Mouse (Mus musculus) midbrain, embryonic 13.5 days (tissue): Measurements from ENCODE around the gene 4931414P19Rik. TPM values are rescaled to one million over a fixed set of nuclear protein-coding genes. Genes with fewer than 3 reads are reported as not detected.

ENCODE experiments used
- ATAC-seq: fragments of 200-750 bp; cut with Nextera tagmentation; 2 replicates; pipeline ENCODE4 v1.8.0; 2017; ENCODE audit warnings: mild to moderate bottlenecking, moderate TSS enrichment, moderate library complexity
- H3K27ac ChIP-seq: fragments of 300-500 bp; sonication (generic); 2 replicates; pipeline ENCODE4 v1.5.1; 2015; ENCODE audit warnings: inconsistent platforms, mild to moderate bottlenecking, moderate library complexity
- H3K27me3 ChIP-seq: fragments of 300-500 bp; sonication (generic); 2 replicates; pipeline ENCODE4 v1.6.1; 2015; ENCODE audit warnings: mild to moderate bottlenecking, inconsistent platforms
- H3K36me3 ChIP-seq: fragments of 300-500 bp; sonication (generic); 2 replicates; pipeline ENCODE4 v1.6.1; 2015; ENCODE audit warnings: mild to moderate bottlenecking, inconsistent platforms
- H3K4me1 ChIP-seq: fragments of 300-500 bp; sonication (generic); replicated peaks from 2 replicates; pipeline ENCODE4 v1.6.1; 2015; ENCODE audit warnings: inconsistent platforms
- H3K4me2 ChIP-seq: fragments of 300-500 bp; sonication (generic); replicated peaks from 2 replicates; pipeline ENCODE4 v1.6.1; 2015; ENCODE audit warnings: moderate library complexity, mild to moderate bottlenecking, inconsistent platforms
- H3K4me3 ChIP-seq: fragments of 300-500 bp; sonication (generic); replicated peaks from 2 replicates; pipeline ENCODE4 v1.5.1; 2015; ENCODE audit warnings: mild to moderate bottlenecking, inconsistent platforms
- H3K9ac ChIP-seq: fragments of 300-500 bp; sonication (generic); replicated peaks from 2 replicates; pipeline ENCODE4 v1.6.1; 2015; ENCODE audit warnings: mild to moderate bottlenecking, inconsistent platforms
- H3K9me3 ChIP-seq: fragments of 300-500 bp; sonication (generic); 2 replicates; pipeline ENCODE4 v1.6.1; 2016; ENCODE audit warnings: mild to moderate bottlenecking, inconsistent platforms
- WGBS: fragments of 180-500 bp; shearing (Covaris S2); methylation state at CpG from one replicate; pipeline ENCODE4 v1.1.7; 2015; 5-methylcytosine and 5-hydroxymethylcytosine counted together
- polyA plus RNA-seq: library from polyadenylated mRNA; unstranded; fragments of >200 nt; fragmentation: Nextera tagmentation; extraction: Ambion mirVana; gene quantifications from 2 replicates; pipeline ENCODE4 v1.2.1, GENCODE M21; 2015

4931414P19Rik gene
- polyA plus RNA-seq, 1 experiment from 2014 or later: 8.7 TPM

- peaks cover 26% of the 10 kb centered on the region for H3K4me1 ChIP-seq
- ATAC-seq: peak; percentile 5; the same call in 1 of the 2 replicates
- H3K27me3 ChIP-seq: no peaks in the 10 kb centered on the region
- H3K4me2 ChIP-seq: peak overlapping the region; percentile 55
- peak overlapping the region; percentile 61 for H3K4me3 ChIP-seq
- H3K27ac ChIP-seq: peak overlapping the region; percentile 95
- H3K9me3 ChIP-seq: no peaks in the 10 kb centered on the region
- H3K9ac ChIP-seq: peak overlapping the region; percentile 76
- peaks cover 7% of the 10 kb centered on the region; the same call in 1 of the 2 replicates for H3K36me3 ChIP-seq
- WGBS: 38% methylated on average over 4 of the region's 4 CpGs
These were observed 3.2 kb downstream of the 4931414P19Rik start for GRCm38 (mm10) chr14:54602613-54603012.

- 89% methylated on average over 2 of the region's 2 CpGs for WGBS
- Histone ChIP-seq H3K27ac (no peak overlapping the region), H3K4me3 (no peak overlapping the region), H3K9me3 (no peaks in the 10 kb centered on the region), H3K36me3 (peaks cover 7% of the 10 kb centered on the region; the same call in 1 of the 2 replicates), H3K4me2 (no peak overlapping the region), H3K4me1 (peaks cover 26% of the 10 kb centered on the region), H3K27me3 (no peaks in the 10 kb centered on the region), H3K9ac (no peak overlapping the region)
- ATAC-seq: no peak
These were observed 4.2 kb downstream of the 4931414P19Rik start for GRCm38 (mm10) chr14:54601601-54602000.

GRCm38 (mm10) chr14:54597084-54597483 is 8.7 kb downstream of the 4931414P19Rik start:
- 79% methylated on average over 7 of the region's 7 CpGs for WGBS
- no peak for ATAC-seq
- Histone ChIP-seq H3K27me3 (no peaks in the 10 kb centered on the region), H3K36me3 (peaks cover 27% of the 10 kb centered on the region), H3K4me1 (peaks cover under 1% of the 10 kb centered on the region; the same call in 1 of the 2 replicates), H3K9me3 (no peaks in the 10 kb centered on the region), H3K27ac (no peak overlapping the region), H3K4me2 (no peak overlapping the region), H3K9ac (no peak overlapping the region), H3K4me3 (no peak overlapping the region)

- WGBS: 71% methylated on average over 27 of the region's 28 CpGs
- H3K27me3 ChIP-seq: no peaks in the 10 kb centered on the region
- H3K36me3 ChIP-seq: peaks cover 29% of the 10 kb centered on the region
- no peaks in the 10 kb centered on the region for H3K9me3 ChIP-seq
- H3K4me3 ChIP-seq: no peak overlapping the region
- no peak overlapping the region for H3K9ac ChIP-seq
- no peaks in the 10 kb centered on the region; the same call in 1 of the 2 replicates for H3K4me1 ChIP-seq
- H3K4me2 ChIP-seq: no peak overlapping the region
- no peak for ATAC-seq
- no peak overlapping the region for H3K27ac ChIP-seq
These were observed 11.0 kb downstream of the 4931414P19Rik start for GRCm38 (mm10) chr14:54594631-54595414.

- Histone ChIP-seq H3K9ac (no peak overlapping the region), H3K36me3 (peaks cover 25% of the 10 kb centered on the region), H3K4me1 (no peaks in the 10 kb centered on the region; the same call in 1 of the 2 replicates), H3K27ac (no peak overlapping the region), H3K27me3 (no peaks in the 10 kb centered on the region), H3K4me3 (no peak overlapping the region), H3K4me2 (no peak overlapping the region), H3K9me3 (no peaks in the 10 kb centered on the region)
- whole genome bisulfite sequencing: 91% methylated on average over 3 of the region's 3 CpGs
- ATAC-seq: no peak
These were observed 11.7 kb downstream of the 4931414P19Rik start for GRCm38 (mm10) chr14:54594055-54594454.

GRCm38 (mm10) chr14:54592319-54592934 is 13.4 kb downstream of the 4931414P19Rik start:
- 78% methylated on average over 10 of the region's 10 CpGs for WGBS
- Histone ChIP-seq H3K27me3 (no peaks in the 10 kb centered on the region), H3K27ac (peak overlapping the region; percentile 47; the same call in 1 of the 2 replicates), H3K9ac (0 out of 2 replicates have a peak overlapping the region, but pooled peaks have one; percentile 23), H3K4me2 (no peak overlapping the region), H3K4me3 (no peak overlapping the region), H3K9me3 (no peaks in the 10 kb centered on the region), H3K36me3 (peaks cover 23% of the 10 kb centered on the region), H3K4me1 (no peaks in the 10 kb centered on the region; the same call in 1 of the 2 replicates)
- no peak for ATAC-seq

- Histone ChIP-seq H3K9me3 (no peaks in the 10 kb centered on the region), H3K9ac (no peak overlapping the region), H3K4me1 (no peaks in the 10 kb centered on the region; the same call in 1 of the 2 replicates), H3K4me2 (no peak overlapping the region), H3K36me3 (peaks cover 27% of the 10 kb centered on the region), H3K27ac (no peak overlapping the region), H3K27me3 (no peaks in the 10 kb centered on the region), H3K4me3 (no peak overlapping the region)
- ATAC-seq: no peak
- 91% methylated on average over 16 of the region's 16 CpGs for WGBS
These were observed 14.7 kb downstream of the 4931414P19Rik start for GRCm38 (mm10) chr14:54591056-54591455.

- H3K4me1 ChIP-seq: no peaks in the 10 kb centered on the region
- H3K27ac ChIP-seq: no peak overlapping the region
- no peaks in the 10 kb centered on the region for H3K27me3 ChIP-seq
- no peak overlapping the region for H3K9ac ChIP-seq
- H3K9me3 ChIP-seq: no peaks in the 10 kb centered on the region
- 0 out of 2 replicates have a peak, but pooled peaks have one; percentile 58 for ATAC-seq
- no peak overlapping the region for H3K4me2 ChIP-seq
- WGBS: 49% methylated on average over 7 of the region's 7 CpGs
- H3K4me3 ChIP-seq: no peak overlapping the region
- peaks cover 30% of the 10 kb centered on the region for H3K36me3 ChIP-seq
These were observed 22.0 kb downstream of the 4931414P19Rik start for GRCm38 (mm10) chr14:54583681-54584338.

- Histone ChIP-seq H3K27me3 (peaks cover under 1% of the 10 kb centered on the region), H3K4me3 (no peak overlapping the region), H3K9me3 (no peaks in the 10 kb centered on the region), H3K27ac (no peak overlapping the region), H3K9ac (no peak overlapping the region), H3K4me1 (peaks cover 10% of the 10 kb centered on the region), H3K4me2 (no peak overlapping the region), H3K36me3 (peaks cover 30% of the 10 kb centered on the region)
- ATAC-seq: no peak
- 96% methylated on average over 9 of the region's 9 CpGs for WGBS
These were observed 23.3 kb downstream of the 4931414P19Rik start for GRCm38 (mm10) chr14:54582536-54582935.

- H3K27me3 ChIP-seq: peaks cover 18% of the 10 kb centered on the region
- H3K36me3 ChIP-seq: peaks cover 15% of the 10 kb centered on the region
- H3K27ac ChIP-seq: no peak overlapping the region
- peaks cover 38% of the 10 kb centered on the region for H3K4me1 ChIP-seq
- no peak for ATAC-seq
- no peak overlapping the region for H3K9ac ChIP-seq
- H3K9me3 ChIP-seq: no peaks in the 10 kb centered on the region
- H3K4me2 ChIP-seq: no peak overlapping the region
- H3K4me3 ChIP-seq: no peak overlapping the region
- 88% methylated on average over 7 of the region's 7 CpGs for whole genome bisulfite sequencing
These were observed 26.2 kb downstream of the 4931414P19Rik start for GRCm38 (mm10) chr14:54579638-54580037.

GRCm38 (mm10) chr14:54578063-54578462 is 27.7 kb downstream of the 4931414P19Rik start:
- Histone ChIP-seq H3K4me3 (peak overlapping the region; percentile 65), H3K4me2 (peak overlapping the region; percentile 82), H3K9me3 (no peaks in the 10 kb centered on the region), H3K36me3 (peaks cover 6% of the 10 kb centered on the region), H3K9ac (peak overlapping the region; percentile 72), H3K4me1 (peaks cover 54% of the 10 kb centered on the region), H3K27ac (peak overlapping the region; percentile 71), H3K27me3 (peaks cover 29% of the 10 kb centered on the region)
- ATAC-seq: 0 out of 2 replicates have a peak, but pooled peaks have one; percentile 6
- 1% methylated on average over 10 of the region's 10 CpGs for WGBS
